Mouse (Mus musculus) urinary bladder, postnatal 14 days (tissue): ENCODE measurements at regions not wholly inside any gene's neighbourhood (a gene's known extent, or its start where the extent isn't known, plus 50 kb on each side); places are given as distances from the start of the nearest gene placed in this dataset.

Experiments
- DNase-seq: peaks from one replicate; pipeline ENCODE4 v3.0.0; 2021; ENCODE audit warnings: low spot score

GRCm38 (mm10) chr4:8374061-8374460, 135.2 kb upstream of the Car8 start:
- DNase-seq = no peak

GRCm38 (mm10) chr4:8372069-8372468, 133.2 kb upstream of the Car8 start:
- no peak for DNase-seq

GRCm38 (mm10) chr4:8370786-8371185, 131.9 kb upstream of the Car8 start:
- no peak for DNase-seq

GRCm38 (mm10) chr4:8367487-8368276, 128.8 kb upstream of the Car8 start:
- peak; percentile 29 for DNase-seq

GRCm38 (mm10) chr4:8366978-8367377, 128.1 kb upstream of the Car8 start:
- DNase-seq = no peak

- DNase-seq = no peak
Observed at GRCm38 (mm10) chr4:8362409-8362808, 123.6 kb upstream of the Car8 start.

- DNase-seq = no peak
Observed at GRCm38 (mm10) chr4:8361931-8362330, 123.1 kb upstream of the Car8 start.

- DNase-seq = no peak
Observed at GRCm38 (mm10) chr4:8361305-8361704, 122.5 kb upstream of the Car8 start.

GRCm38 (mm10) chr4:8357443-8357842, 118.6 kb upstream of the Car8 start:
- DNase-seq = no peak

GRCm38 (mm10) chr4:8341928-8342327, 103.1 kb upstream of the Car8 start:
- no peak for DNase-seq

GRCm38 (mm10) chr4:8309241-8309987, 70.6 kb upstream of the Car8 start:
- DNase-seq = no peak

GRCm38 (mm10) chr4:8292563-8292962, 53.7 kb upstream of the Car8 start:
- DNase-seq = no peak

- no peak for DNase-seq
Observed at GRCm38 (mm10) chr4:8291528-8292492, 53.0 kb upstream of the Car8 start.

- no peak for DNase-seq
Observed at GRCm38 (mm10) chr4:8289901-8290300, 51.1 kb upstream of the Car8 start.
